Mouse (Mus musculus) frontal cortex, postnatal 10 days (tissue): ENCODE data around the gene Ip6k1.

Experiments
- DNase-seq, 2 experiments: peaks; one replicate each; pipeline ENCODE4 v3.0.0; 2022; ENCODE audit warnings: low spot score in 2 of 2, mixed read lengths in 1 of 2

The Ip6k1 gene

GRCm38 (mm10) chr9:108095518-108095917, 93.2 kb downstream of the Ip6k1 start:
- no peak for DNase-seq

- DNase-seq: no peak
Observed at GRCm38 (mm10) chr9:108095949-108096712, 93.8 kb downstream of the Ip6k1 start.
